ENCODE assay signal across 10 mouse cellular contexts in genomic region chr8:115522527-115522926, GRCm38 (mm10).
A peak's percentile ranks its signal among the peaks of the same experiment; 100 is the strongest.
DNase-seq lines count a peak whose midpoint lies in the region; ATAC-seq and TF ChIP-seq lines count a peak whose summit lies in the region.
"Had no signal": no experiment of that assay in that cellular context is flagged by ENCODE, and none has a peak within 500 bp of the region (broad histone marks: within the 10 kb centered on the region; RNA-seq: fewer than 3 reads in every experiment).

No protein-coding gene starts in this region.

- TF ChIP-seq CTCF in kidney, adult 2 months (conservative IDR thresholded peaks at IDR 0.05; ENCODE audit: insufficient read depth, insufficient read length, low read depth, low read length): 0 out of 2 replicates have a peak, but pooled peaks have one; percentile 15
- TF ChIP-seq CTCF in gastrocnemius, adult 2 months (IDR thresholded peaks at IDR 0.05): no peak

- no peaks in the 10 kb centered on the region for H3K4me1 ChIP-seq in kidney, adult 2 months (ENCODE audit: control insufficient read depth, insufficient read depth, low read length)
- H3K4me1 ChIP-seq: hindbrain, embryonic 15.5 days had no signal

- H3K27ac ChIP-seq in kidney, adult 2 months (ENCODE audit: insufficient read depth, low read depth, low read length): no peak overlapping the region
- H3K27ac ChIP-seq in gastrocnemius, adult 2 months: no peak overlapping the region
- H3K27ac ChIP-seq: hindbrain, embryonic 15.5 days had no signal

- 65% methylated on average over 5 of the region's 5 CpGs for WGBS in kidney, adult 2 months

- TF ChIP-seq POLR2A in kidney, adult 2 months (IDR thresholded peaks at IDR 0.05; ENCODE audit: low read depth, low read length): no peak

- no peak overlapping the region for H3K4me3 ChIP-seq in kidney, adult 2 months (ENCODE audit: insufficient read depth, low read depth, low read length)
- H3K4me3 ChIP-seq in gastrocnemius, adult 2 months: no peak overlapping the region
- H3K4me3 ChIP-seq: hindbrain, embryonic 15.5 days had no signal

- ATAC-seq in monocyte, adult 5-6 weeks (replicated peaks; ENCODE audit: insufficient number of reproducible peaks, low FRiP score, low TSS enrichment, poor library complexity, severe bottlenecking): peak; percentile 64; the same call in 1 of the 2 replicates

- H3K27me3 ChIP-seq in kidney, adult 2 months (replicated peaks; ENCODE audit: control insufficient read depth, insufficient read depth, low read length): no peaks in the 10 kb centered on the region
- H3K27me3 ChIP-seq: hindbrain, embryonic 15.5 days had no signal

- intact Hi-C loops in gastrocnemius, adult 2 months (cut with DNase I): no loop called here

- no peaks in the 10 kb centered on the region for H3K36me3 ChIP-seq in kidney, adult 2 months (ENCODE audit: control insufficient read depth, insufficient read depth, low read length)
- H3K36me3 ChIP-seq: hindbrain, embryonic 15.5 days had no signal

- DNase-seq in kidney, adult 2 months: peak; percentile 19
- DNase-seq in kidney, adult 11 months: no peak
- peak; percentile 25 for DNase-seq in ZHBTc4 (ENCODE audit: low read depth, low spot score)
- peak; percentile 14 to 40 for DNase-seq in kidney, postnatal 4 days
- DNase-seq in gastrocnemius, adult 2 months: no peak
- no peak for DNase-seq in right cerebral cortex, adult 2 months (ENCODE audit: low spot score in 2 of 2)
- DNase-seq: layer of hippocampus, adult 9-11 months; right cerebral cortex, postnatal 25 days had no signal

Comparison
In these comparisons a context has a peak if more than half of its experiments do, and no peak if none do; other contexts are left out.
1. DNase-seq: peak in kidney, adult 2 months (single experiment), ZHBTc4 (single experiment) and kidney, postnatal 4 days (2 of 2); none in kidney, adult 11 months (single experiment), gastrocnemius, adult 2 months (single experiment) and right cerebral cortex, adult 2 months (0 of 2).